Mouse (Mus musculus) kidney, embryonic 16.5 days (tissue): Measurements from ENCODE around the gene BC048671. TPM values are rescaled to one million over a fixed set of nuclear protein-coding genes. Genes with fewer than 3 reads are reported as not detected.
A peak's percentile ranks its signal among the peaks of the same experiment; 100 is the strongest.

Experiments
- ATAC-seq: fragments of 200-750 bp; cut with Nextera tagmentation; 2 replicates; pipeline ENCODE4 v1.8.0; 2017; ENCODE audit warnings: moderate TSS enrichment; ENCODE audit not compliant: low FRiP score, low TSS enrichment
- H3K27ac ChIP-seq: fragments of 300-500 bp; sonication (generic); 2 replicates; pipeline ENCODE4 v1.5.1; 2014; ENCODE audit warnings: low read length
- H3K27me3 ChIP-seq: fragments of 300-500 bp; sonication (generic); 2 replicates; pipeline ENCODE4 v1.6.1; 2014; ENCODE audit warnings: low read length, control low read depth, mixed read lengths; ENCODE audit not compliant: insufficient read depth
- H3K36me3 ChIP-seq: fragments of 300-500 bp; sonication (generic); 2 replicates; pipeline ENCODE4 v1.6.1; 2014; ENCODE audit warnings: low read length, control low read depth, mixed read lengths; ENCODE audit not compliant: insufficient read depth
- H3K4me1 ChIP-seq: fragments of 300-500 bp; sonication (generic); 2 replicates; pipeline ENCODE4 v1.6.1; 2014; ENCODE audit warnings: low read length, control low read depth, mixed read lengths; ENCODE audit not compliant: insufficient read depth
- H3K4me2 ChIP-seq: fragments of 300-500 bp; sonication (generic); replicated peaks from 2 replicates; pipeline ENCODE4 v1.6.1; 2014; ENCODE audit warnings: low read depth, low read length
- H3K4me3 ChIP-seq: fragments of 300-500 bp; sonication (generic); 2 replicates; pipeline ENCODE4 v1.5.1; 2014; ENCODE audit warnings: mild to moderate bottlenecking, low read length
- H3K9ac ChIP-seq: fragments of 300-500 bp; sonication (generic); replicated peaks from 2 replicates; pipeline ENCODE4 v1.6.1; 2014; ENCODE audit warnings: low read length
- H3K9me3 ChIP-seq: fragments of 300-500 bp; sonication (generic); 2 replicates; pipeline ENCODE4 v1.6.1; 2016; ENCODE audit warnings: low read length, control low read depth
- WGBS: fragments of 180-500 bp; shearing (Covaris S2); extraction: QIAGEN DNeasy Blood & Tissue Kit; methylation state at CpG from one replicate; pipeline ENCODE4 v1.1.7; 2014; 5-methylcytosine and 5-hydroxymethylcytosine counted together
- polyA plus RNA-seq: library from polyadenylated mRNA; unstranded; fragments of >200 nt; fragmentation: Nextera tagmentation; extraction: Ambion mirVana; gene quantifications from 2 replicates; pipeline ENCODE4 v1.2.1, GENCODE M21; 2015

BC048671 gene
- not detected in 2 replicates for polyA plus RNA-seq

DNA sequence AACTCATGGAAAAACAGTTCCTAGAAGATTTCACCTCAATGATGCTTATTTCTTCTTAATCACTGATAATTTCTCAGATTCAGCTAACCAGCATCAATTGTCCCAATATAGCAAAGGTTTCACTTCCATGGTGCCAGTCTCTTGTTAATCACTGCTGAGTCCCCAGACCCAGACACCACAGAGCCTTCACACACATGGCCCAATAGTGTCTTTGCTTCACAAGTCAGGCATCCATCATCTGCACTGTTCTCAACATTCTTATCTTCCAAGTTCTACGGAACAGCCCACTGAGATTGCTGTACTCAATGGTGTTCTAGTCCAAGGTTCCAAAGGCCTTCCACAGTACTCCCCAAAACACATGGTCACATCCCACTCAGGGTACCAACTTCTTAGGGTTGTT, at the start of gene BC048671:
TSS of gene BC048671 (plus strand) at position 301 of the 400 bp plus-strand sequence.
- no peaks in the 10 kb centered on the region for H3K9me3 ChIP-seq
- no peak for ATAC-seq
- H3K4me2 ChIP-seq, result no peak within 1 kb of the TSS
- H3K27ac ChIP-seq, result no peak within 1 kb of the TSS
- no peak within 1 kb of the TSS for H3K9ac ChIP-seq
- WGBS, result 96% methylated on average over 1 of the region's 1 CpGs
- H3K36me3 ChIP-seq, result no peaks in the 10 kb centered on the region
- no peak within 1 kb of the TSS for H3K4me3 ChIP-seq
- no peaks in the 10 kb centered on the region for H3K4me1 ChIP-seq
- H3K27me3 ChIP-seq, result no peaks in the 10 kb centered on the region

DNA sequence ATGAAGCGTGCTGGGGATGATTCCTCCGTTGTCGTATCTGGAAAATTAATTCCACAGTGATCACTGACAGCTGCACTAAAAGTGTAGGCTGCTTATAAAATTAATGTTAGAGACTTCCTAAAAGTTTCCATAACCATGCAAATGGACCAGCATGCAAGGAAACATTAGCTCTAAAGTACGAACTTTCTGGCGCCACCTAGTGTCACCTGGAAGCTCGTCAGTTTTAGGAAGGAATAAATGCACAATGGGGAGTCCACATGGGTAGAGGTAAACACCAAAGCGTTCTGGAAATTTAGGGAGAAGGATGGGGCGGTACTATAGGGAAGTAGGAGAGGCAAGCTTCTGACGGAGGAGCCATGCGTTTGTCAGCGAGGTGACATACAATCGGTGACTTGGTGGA, 12.8 kb upstream of the BC048671 start:
- no peaks in the 10 kb centered on the region for H3K9me3 ChIP-seq
- no peak overlapping the region for H3K27ac ChIP-seq
- no peak overlapping the region for H3K4me3 ChIP-seq
- no peak overlapping the region for H3K4me2 ChIP-seq
- H3K4me1 ChIP-seq, result no peaks in the 10 kb centered on the region
- no peak for ATAC-seq
- H3K9ac ChIP-seq, result no peak overlapping the region
- H3K36me3 ChIP-seq, result no peaks in the 10 kb centered on the region
- no peaks in the 10 kb centered on the region for H3K27me3 ChIP-seq
- 51% methylated on average over 12 of the region's 12 CpGs for WGBS

DNA sequence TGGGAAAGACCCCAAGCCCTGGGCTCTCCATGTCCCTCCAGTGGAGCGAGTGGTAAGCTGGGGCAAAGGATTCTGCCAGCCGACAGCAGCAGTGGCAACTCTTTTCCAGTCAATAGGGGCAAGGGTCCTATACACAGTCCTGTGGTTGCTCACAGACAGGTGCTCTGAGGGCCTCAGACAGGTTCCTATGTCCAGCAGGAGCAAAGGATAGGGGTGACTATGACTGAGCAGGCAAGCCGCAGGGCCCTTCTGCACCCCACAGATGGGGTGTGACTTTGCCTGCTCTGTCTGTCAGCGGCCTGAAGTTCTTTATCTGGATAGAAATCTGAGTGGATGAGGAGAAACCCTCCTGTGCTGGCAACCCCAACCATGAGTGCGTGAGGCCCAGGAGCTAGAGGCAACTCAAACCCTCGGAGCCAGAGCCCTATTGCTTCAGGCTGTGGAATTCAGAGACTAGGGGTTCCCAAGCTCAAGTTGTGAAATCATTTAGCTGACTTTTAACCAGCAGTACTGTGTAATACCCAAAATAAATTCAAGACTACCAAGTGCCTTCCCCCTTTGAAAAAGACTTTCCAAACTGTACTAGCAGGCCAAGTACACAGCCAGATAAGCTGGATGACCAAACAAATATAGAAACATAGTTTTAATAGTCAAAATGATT, 5.4 kb downstream of the BC048671 start:
- Histone ChIP-seq H3K9ac (no peak overlapping the region), H3K9me3 (peaks cover 5% of the 10 kb centered on the region), H3K36me3 (peaks cover 4% of the 10 kb centered on the region; the same call in 1 of the 2 replicates), H3K4me2 (no peak overlapping the region), H3K27me3 (no peaks in the 10 kb centered on the region), H3K4me3 (no peak overlapping the region), H3K4me1 (no peaks in the 10 kb centered on the region), H3K27ac (no peak overlapping the region)
- WGBS, result 83% methylated on average over 6 of the region's 6 CpGs
- no peak; the same call in 1 of the 2 replicates for ATAC-seq

DNA sequence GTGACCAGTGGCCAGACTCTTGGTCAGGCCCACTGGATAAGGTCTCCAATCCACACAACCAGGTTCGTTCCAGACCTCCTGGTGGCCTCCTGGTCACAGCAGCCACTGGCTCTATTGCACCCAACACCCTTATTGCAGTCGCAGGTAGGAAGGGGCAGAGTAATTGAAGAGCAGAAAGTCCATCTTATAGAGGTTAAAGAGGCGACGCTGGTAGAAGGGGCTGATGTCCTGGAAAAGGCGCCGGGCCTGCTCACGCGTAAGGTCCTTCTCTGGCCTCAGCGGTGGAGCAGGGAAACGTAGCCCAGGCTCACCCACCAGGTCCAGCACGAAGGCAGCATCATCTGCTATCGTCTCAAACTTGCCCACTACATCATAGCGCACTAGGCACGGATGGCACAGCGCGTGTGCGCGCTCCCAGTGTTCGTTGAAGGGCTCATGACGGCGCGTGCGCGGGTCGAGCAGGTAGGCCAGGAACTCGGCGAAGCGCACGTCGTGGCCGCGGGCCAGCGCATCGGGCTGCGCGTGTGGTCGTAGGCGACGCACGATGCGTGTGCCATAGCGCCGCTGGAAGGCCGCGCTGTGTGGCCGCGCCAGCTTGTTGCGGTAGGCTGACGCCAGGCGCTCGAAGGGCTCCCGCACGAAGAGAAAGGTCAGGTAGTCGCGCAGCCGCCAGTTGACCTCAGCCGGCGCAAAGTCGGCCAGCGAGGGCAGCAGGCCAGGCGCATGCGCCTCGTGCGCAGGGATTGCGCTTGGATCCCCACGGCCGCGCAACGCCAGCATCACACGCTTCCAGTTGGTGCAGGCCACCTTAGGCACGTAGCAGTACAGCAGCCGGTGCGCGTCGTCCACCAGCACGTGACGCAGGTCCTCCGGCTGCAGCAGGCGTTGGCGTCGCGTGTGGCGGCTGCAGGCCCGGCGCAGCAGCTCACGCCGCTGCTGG, 8.1 kb downstream of the BC048671 start:
- Histone ChIP-seq H3K4me1 (no peaks in the 10 kb centered on the region), H3K27me3 (no peaks in the 10 kb centered on the region), H3K36me3 (peaks cover 4% of the 10 kb centered on the region; the same call in 1 of the 2 replicates), H3K4me3 (no peak overlapping the region), H3K9ac (no peak overlapping the region), H3K9me3 (peaks cover 10% of the 10 kb centered on the region), H3K4me2 (no peak overlapping the region), H3K27ac (no peak overlapping the region)
- ATAC-seq, result no peak
- 88% methylated on average over 75 of the region's 87 CpGs for WGBS

DNA sequence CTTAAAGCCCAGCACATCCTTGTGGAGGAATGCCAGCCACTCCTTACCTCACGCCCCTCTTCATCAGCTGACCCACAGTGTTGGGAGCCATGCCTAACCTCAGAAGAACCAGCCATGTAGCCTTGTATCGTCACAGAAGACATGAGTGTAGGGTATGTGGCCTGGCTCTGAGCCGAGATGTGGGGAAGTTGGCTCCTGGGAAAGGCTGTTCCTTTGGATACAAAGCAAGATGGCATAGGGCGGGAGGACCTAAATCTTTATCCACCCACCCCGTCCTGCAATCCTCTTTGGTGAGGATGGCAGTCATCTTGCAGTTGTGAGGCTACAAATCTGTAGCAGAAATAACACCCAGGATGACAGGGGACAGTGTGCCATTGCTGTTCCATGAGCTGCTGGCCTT, 14.9 kb downstream of the BC048671 start:
- H3K9ac ChIP-seq, result no peak overlapping the region
- peaks cover 10% of the 10 kb centered on the region for H3K4me1 ChIP-seq
- no peak overlapping the region for H3K27ac ChIP-seq
- no peak overlapping the region for H3K4me2 ChIP-seq
- WGBS, result 82% methylated on average over 5 of the region's 5 CpGs
- ATAC-seq, result no peak
- H3K27me3 ChIP-seq, result no peaks in the 10 kb centered on the region
- peaks cover 4% of the 10 kb centered on the region; the same call in 1 of the 2 replicates for H3K9me3 ChIP-seq
- no peak overlapping the region for H3K4me3 ChIP-seq
- H3K36me3 ChIP-seq, result no peaks in the 10 kb centered on the region

DNA sequence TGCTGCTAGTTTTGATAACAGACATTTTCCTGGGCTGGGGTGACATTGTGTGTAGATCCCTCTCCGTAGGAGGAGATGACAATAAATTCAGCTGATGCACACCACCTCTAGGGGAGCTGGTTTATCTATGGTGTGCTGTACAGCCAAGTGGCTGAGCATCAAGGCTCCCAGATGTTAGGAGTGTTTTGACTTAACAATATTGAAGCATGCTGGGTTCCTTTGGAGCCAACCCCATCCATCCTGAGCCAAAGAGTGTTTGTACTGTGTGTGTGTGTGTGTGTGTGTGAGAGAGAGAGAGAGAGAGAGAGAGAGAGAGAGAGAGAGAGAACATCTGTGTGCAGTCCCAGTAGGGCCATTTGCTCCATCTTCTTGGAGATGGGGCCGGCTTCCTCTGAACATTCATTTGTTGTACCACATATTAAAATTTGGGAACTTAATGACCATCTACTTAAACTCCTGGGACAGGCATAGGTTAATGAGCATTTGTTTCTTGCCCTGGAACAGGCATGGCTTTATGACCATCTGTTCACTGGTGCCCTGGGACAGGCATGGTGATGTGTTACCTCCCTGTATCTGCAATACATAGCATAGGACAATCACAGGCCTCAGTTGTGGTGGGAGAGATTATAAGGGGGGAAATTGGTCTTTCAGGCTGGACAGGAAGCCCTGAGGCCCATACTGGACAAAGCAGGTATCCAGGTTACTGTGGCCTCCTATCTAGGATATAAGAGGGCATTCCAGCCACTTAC, 16.7 kb downstream of the BC048671 start:
- 73% methylated on average over 2 of the region's 2 CpGs for WGBS
- Histone ChIP-seq H3K4me2 (no peak overlapping the region), H3K4me3 (no peak overlapping the region), H3K27ac (no peak overlapping the region), H3K36me3 (no peaks in the 10 kb centered on the region), H3K27me3 (no peaks in the 10 kb centered on the region), H3K4me1 (peaks cover 17% of the 10 kb centered on the region), H3K9ac (no peak overlapping the region), H3K9me3 (no peaks in the 10 kb centered on the region)
- ATAC-seq, result no peak

DNA sequence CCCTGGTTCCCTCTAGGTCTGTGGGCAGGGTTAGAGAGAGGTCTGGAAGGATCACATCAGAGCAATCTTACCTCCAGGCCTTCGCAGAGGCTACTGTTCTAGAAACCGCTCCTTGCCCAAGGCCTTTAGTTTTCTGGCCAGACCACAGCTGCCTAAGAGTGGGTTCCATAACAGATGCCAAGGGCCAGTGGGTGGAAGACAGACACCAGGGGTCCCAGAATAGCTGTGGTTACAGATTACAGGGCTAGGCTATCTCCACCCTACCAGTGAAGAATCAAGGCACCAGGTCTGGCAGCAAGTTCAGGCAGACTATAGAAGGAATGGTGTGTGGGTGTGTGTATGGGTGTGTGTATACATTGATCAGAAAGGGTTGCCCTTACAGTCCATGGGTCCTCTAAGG, 18.0 kb downstream of the BC048671 start:
- Histone ChIP-seq H3K36me3 (no peaks in the 10 kb centered on the region), H3K27me3 (no peaks in the 10 kb centered on the region), H3K4me1 (peaks cover 17% of the 10 kb centered on the region), H3K27ac (no peak overlapping the region), H3K9ac (no peak overlapping the region), H3K4me2 (no peak overlapping the region), H3K9me3 (no peaks in the 10 kb centered on the region), H3K4me3 (no peak overlapping the region)
- 88% methylated on average over 2 of the region's 2 CpGs for WGBS
- no peak for ATAC-seq

DNA sequence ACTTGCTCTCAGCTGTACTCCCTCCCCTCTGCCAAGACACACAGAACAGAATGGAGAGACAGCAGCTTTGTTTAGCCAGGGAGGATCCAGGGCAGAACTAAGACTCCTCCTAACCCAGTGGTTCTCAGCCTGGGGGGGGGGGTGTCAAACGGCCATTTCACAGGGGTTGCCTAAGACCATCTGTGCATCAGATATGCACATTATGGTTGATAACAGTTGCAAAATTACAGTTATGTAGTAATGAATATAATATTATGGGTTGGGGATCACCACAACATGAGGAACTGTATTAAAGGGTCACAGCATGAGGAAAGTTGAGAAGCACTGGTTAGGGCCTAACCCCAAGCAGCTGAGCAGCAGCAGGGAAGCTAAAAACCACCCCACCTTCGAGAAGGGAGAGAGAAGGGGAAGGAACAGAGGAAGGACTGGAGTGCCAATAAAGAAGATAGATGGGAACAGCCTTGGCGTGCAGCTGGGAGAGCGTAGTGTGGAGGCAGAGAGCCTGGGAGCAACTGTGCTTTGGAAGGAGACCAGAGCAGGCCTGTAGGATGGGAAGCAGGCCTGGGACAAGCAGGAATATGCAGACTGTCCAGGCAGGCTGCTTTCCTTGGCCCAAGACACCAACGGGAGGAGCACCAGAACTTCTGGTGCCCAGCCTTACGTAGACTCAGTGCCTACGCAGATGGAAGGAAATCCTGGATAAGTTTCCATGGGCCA, 18.6 kb downstream of the BC048671 start:
- Histone ChIP-seq H3K27ac (peak overlapping the region; percentile 65; the same call in 1 of the 2 replicates), H3K9me3 (no peaks in the 10 kb centered on the region), H3K27me3 (no peaks in the 10 kb centered on the region), H3K36me3 (no peaks in the 10 kb centered on the region), H3K4me2 (no peak overlapping the region), H3K9ac (no peak overlapping the region), H3K4me1 (peaks cover 17% of the 10 kb centered on the region), H3K4me3 (no peak overlapping the region)
- WGBS, result 67% methylated on average over 7 of the region's 7 CpGs
- ATAC-seq, result no peak

DNA sequence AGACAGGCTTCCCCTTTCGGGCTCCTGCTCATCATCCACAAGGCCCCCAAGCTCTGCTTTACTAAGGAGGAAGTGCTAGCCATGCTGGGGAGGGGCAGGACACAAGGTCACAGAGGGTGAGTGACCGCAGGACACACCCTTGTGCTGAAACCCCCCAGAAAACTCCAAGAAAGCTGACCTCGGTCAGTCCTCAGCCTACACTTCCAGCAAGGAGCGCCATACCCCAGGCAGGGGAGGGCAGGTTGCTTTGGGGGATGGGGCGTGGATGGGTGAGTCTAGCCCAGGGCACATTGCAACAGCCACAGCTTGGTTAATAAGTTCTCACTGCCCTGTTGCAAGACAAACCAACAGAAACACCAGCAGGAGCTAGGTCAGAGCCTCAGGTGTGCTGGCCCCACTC, 19.4 kb downstream of the BC048671 start:
- peak overlapping the region; percentile 65 for H3K27ac ChIP-seq
- no peaks in the 10 kb centered on the region for H3K27me3 ChIP-seq
- no peak overlapping the region for H3K4me3 ChIP-seq
- peaks cover 20% of the 10 kb centered on the region for H3K4me1 ChIP-seq
- H3K9ac ChIP-seq, result no peak overlapping the region
- no peaks in the 10 kb centered on the region for H3K36me3 ChIP-seq
- no peak overlapping the region for H3K4me2 ChIP-seq
- peak; percentile 77 for ATAC-seq
- WGBS, result 65% methylated on average over 5 of the region's 5 CpGs
- H3K9me3 ChIP-seq, result no peaks in the 10 kb centered on the region
